Mouse (Mus musculus) duodenum, adult 2 months (tissue): ENCODE data around the gene Vps52. TPM values are rescaled to one million over a fixed set of nuclear protein-coding genes. Genes with fewer than 3 reads are reported as not detected.

Experiments
- polyA plus RNA-seq: library from polyadenylated mRNA; depleted of rRNA; stranded (reverse); fragments of >200 nt; gene quantifications from 2 replicates; pipeline ENCODE4 v1.2.3, GENCODE M21; 2012; ENCODE audit warnings: low replicate concordance; rRNA removed

The Vps52 gene
- 50.7 and 52.9 TPM in 2 replicates for polyA plus RNA-seq

DNA sequence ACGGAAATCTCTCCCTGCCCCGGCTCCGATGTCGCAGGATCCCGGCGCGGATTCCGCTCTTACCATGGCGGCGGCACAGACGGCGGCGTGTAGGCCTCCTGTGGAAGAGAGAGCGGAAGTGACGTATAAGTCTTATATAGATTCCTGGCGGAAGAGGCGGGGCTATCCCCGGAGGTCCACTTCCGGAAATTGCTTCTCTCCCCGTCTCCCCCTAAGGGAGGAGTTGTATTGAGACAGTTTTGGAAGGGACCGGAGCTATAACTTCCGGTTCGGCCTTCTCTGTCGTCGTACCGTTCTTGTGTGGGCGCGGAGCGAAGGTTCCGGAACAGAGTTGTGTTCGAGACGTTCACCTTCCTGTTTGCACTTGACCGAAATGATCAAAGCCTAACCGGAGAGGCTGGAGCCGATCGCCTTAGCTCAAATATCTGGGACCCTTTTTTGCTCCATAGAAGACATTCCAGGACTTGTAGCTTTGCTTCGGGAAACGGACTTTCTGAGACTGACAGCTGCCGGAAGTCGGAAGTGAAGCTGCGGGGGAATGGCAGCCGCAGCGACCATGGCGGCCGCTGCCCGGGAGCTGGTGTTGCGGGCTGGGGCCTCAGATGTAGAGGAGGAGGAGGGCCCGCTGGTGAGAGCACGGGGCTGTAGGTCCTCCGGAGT, at the start of gene Vps52, which contains the start of gene Rps18:
Gene Vps52, plus strand, starts transcription at position 258 of the 660 bp plus-strand sequence.
Gene Rps18, minus strand, starts transcription at position 447 of the 660 bp plus-strand sequence.

GRCm38 (mm10) chr17:33909077-33909868, 46.3 kb upstream of the Vps52 start, which contains the start of gene Daxx:
TSS of gene Daxx (plus strand) at chr17:33909414.

DNA sequence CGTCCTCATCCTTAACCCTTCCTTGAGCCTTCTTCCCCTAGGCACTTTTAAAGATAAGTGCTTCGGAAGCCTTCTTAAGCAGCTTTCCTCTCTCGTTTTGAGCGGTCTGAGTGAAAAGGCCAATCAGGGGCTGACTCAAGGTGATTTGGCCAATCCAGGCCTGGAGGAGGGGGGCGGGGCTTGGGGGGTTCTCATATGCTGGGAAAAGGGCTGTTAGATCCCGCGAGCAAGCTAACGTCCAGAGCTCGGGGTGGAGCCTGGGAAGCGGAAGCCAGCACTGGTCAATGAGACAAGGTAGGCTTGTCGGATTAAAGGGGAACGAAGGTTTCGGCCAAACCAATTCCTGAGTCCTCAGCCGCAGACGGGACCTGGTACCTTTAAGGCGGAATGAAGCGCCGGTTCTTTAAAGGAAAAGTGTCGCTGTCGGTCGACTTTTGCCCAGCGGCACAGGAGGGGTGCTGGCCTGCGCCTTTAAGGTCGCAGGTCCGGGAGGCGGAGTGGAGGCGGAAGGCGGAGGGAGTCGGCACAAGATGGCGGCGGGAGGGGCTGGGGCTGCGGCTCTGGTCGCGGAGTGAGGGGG, 39.9 kb upstream of the Vps52 start, which contains the start of the genes Tapbp and Zbtb22:
Gene Tapbp, plus strand, starts transcription at position 229 of the 580 bp plus-strand sequence.
Gene Zbtb22, plus strand, starts transcription at position 234 of the 580 bp plus-strand sequence.

DNA sequence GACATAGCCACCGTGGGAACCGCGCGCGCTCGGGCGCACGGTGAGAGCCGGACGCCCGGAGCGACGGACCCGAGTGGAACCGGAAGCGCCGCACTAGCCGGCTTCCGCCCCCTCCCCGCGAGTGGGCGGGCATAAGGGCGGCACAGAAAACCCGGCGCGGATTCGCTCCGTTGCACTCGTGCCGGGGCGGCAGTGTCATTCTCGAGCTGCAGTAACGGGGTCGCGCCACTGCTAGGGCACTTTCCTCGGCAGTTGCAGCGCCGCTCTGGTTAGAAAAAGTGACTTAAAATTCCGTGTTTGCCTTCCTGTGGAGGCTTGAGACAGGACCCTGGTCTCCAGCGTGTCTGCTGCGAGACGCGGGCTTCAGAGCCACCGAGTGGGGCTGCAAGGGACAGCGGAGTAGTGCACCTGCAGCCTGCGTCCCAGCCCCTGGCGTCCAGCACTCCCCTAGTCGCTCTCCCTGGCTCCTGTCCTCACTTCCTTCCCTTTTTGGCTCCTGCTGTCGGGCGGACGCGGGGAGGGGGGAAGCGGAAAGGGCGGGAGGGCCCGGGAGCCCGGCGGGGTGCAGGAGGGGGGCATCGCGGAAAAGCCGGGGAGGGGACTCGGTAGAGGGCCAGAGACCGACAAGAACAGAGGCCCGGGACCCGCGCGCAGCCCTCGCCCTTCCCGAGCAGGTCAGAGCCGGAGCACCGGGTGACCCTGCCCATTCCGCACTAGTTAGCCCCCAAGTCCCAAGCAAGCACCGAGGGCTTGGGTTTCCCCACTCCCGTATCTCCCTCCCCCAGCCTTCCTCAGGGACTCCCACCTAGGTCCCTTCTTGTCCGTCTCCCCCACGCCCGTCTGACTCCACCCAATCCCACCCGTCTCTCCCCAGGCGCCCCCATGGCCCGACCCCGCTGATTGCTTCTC, 26.0 kb upstream of the Vps52 start, which contains the start of gene Rgl2:
Gene Rgl2, plus strand, starts transcription at position 173 of the 909 bp plus-strand sequence.

GRCm38 (mm10) chr17:33940206-33940805, 15.3 kb upstream of the Vps52 start, which contains the start of the genes Pfdn6 and Wdr46:
TSS of gene Pfdn6 (minus strand) at chr17:33940343.
TSS of gene Wdr46 (plus strand) at chr17:33940660.

DNA sequence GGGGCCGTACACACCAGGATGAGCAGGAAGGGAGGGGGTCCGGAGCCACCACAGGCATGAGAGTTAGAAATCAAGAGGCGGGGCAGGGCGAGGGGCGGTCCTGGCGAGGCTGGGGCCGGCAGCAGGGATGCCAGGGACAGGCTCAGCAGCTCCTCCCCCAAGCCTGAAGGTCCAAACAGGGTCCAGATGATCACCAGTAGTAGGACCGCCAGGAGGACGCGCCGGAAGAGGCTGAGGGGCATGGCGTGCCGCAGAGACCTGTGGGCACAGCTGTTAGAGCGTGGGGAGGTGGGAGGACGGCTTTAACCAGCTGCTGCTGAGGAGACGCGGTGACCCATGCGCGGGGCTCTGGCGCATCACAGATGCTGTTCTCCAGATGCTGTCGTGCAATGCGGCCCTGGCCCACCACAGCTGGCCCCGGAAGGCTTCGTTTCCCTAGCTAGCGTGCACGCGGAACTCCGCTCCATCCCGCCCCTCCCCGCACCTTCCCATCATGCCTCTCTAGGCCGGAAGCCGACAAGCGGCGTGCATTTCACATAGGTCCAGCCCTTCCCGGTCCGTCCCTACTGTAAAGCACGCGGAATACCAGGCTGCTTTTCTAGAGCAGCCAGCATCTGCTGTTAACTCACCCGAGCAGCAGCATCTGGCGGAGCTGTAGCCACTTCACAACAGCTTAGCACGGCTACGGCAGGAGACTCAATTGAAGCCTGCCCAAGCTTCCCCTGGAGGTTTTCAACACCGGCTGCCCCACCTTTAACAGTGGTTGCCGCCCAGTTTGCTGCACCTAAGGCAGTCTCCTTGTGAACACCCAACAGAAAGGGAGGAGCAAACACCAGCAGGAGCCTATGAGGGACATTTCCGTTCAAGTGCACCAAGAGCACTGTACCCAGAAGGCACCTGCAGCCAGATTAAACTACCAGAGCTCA, 4.3 kb upstream of the Vps52 start, which contains the start of gene B3galt4:
Gene B3galt4, minus strand, starts transcription at position 468 of the 926 bp plus-strand sequence.

DNA sequence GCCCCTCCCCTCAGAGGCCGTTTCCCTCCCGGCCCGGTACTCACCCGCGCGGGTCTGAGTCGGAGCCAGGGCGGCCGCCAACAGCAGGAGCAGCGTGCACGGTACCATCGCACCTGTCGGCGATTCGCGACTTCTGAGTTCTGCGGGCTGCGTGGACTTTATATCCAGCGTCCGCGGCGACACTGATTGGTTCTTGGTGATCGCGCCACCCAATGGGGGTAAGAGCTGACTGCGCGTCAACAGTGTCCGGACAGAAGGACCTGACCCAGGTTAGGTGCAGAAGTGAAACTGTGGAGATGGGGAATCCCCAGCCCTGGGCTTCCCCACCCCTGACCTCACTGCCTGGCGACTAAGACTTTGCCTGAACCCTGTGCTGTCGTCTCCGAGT, 44.5 kb downstream of the Vps52 start, which contains the start of gene H2-K1:
Gene H2-K1, minus strand, starts transcription at position 198 of the 388 bp plus-strand sequence.

Other genes starting within 250 kb of the Vps52 start
- 51.8 and 80.7 TPM in 2 replicates for gene March2, start 237.1 kb upstream of the Vps52 start, polyA plus RNA-seq
- gene Rab11b, start 195.3 kb upstream of the Vps52 start, polyA plus RNA-seq = 313 and 378 TPM in 2 replicates
- gene Angptl4, start 174.0 kb upstream of the Vps52 start, polyA plus RNA-seq = 30.9 and 75.7 TPM in 2 replicates
- gene Kank3, start 145.3 kb upstream of the Vps52 start, polyA plus RNA-seq = 13.8 and 18.4 TPM in 2 replicates
- gene Rps28, start 131.2 kb upstream of the Vps52 start, polyA plus RNA-seq = 251 and 364 TPM in 2 replicates
- gene Ndufa7, start 131.2 kb upstream of the Vps52 start, polyA plus RNA-seq = 339 and 519 TPM in 2 replicates
- gene Cd320, start 112.7 kb upstream of the Vps52 start, polyA plus RNA-seq = 18.6 and 19.9 TPM in 2 replicates
- gene Gm7029, start 82.0 kb upstream of the Vps52 start, polyA plus RNA-seq = not detected in 2 replicates
- gene Kifc1, start 65.2 kb upstream of the Vps52 start, polyA plus RNA-seq = 7.3 and 8.5 TPM in 2 replicates
- 0.24 TPM in 1 of 2 replicates, not detected in the other for gene Platr17, start 50.7 kb upstream of the Vps52 start, polyA plus RNA-seq
- gene Daxx, start 46.4 kb upstream of the Vps52 start, polyA plus RNA-seq = 42.4 and 47.2 TPM in 2 replicates
- 220 and 430 TPM in 2 replicates for gene Tapbp, start 39.9 kb upstream of the Vps52 start, polyA plus RNA-seq
- 65.9 and 84.1 TPM in 2 replicates for gene Zbtb22, start 39.9 kb upstream of the Vps52 start, polyA plus RNA-seq
- 88.3 and 111 TPM in 2 replicates for gene Rgl2, start 26.3 kb upstream of the Vps52 start, polyA plus RNA-seq
- gene Pfdn6, start 15.5 kb upstream of the Vps52 start, polyA plus RNA-seq = 6.1 and 14.4 TPM in 2 replicates
- 10.8 and 15.6 TPM in 2 replicates for gene Wdr46, start 15.2 kb upstream of the Vps52 start, polyA plus RNA-seq
- 27.8 and 35.0 TPM in 2 replicates for gene B3galt4, start 4.3 kb upstream of the Vps52 start, polyA plus RNA-seq
- 196 and 219 TPM in 2 replicates for gene Rps18, start 189 bp downstream of the Vps52 start, polyA plus RNA-seq
- 4,063 and 9,745 TPM in 2 replicates for gene H2-K1, start 44.5 kb downstream of the Vps52 start, polyA plus RNA-seq
- 22.1 and 26.1 TPM in 2 replicates for gene Ring1, start 68.9 kb downstream of the Vps52 start, polyA plus RNA-seq
- 73.6 and 117 TPM in 2 replicates for gene H2-Ke6, start 72.2 kb downstream of the Vps52 start, polyA plus RNA-seq
- 161 and 163 TPM in 2 replicates for gene Slc39a7, start 75.9 kb downstream of the Vps52 start, polyA plus RNA-seq
- 73.7 and 88.7 TPM in 2 replicates for gene Rxrb, start 76.0 kb downstream of the Vps52 start, polyA plus RNA-seq
- 1.3 and 6.3 TPM in 2 replicates for gene Col11a2, start 83.6 kb downstream of the Vps52 start, polyA plus RNA-seq
- gene H2-Oa, start 136.5 kb downstream of the Vps52 start, polyA plus RNA-seq = 4.6 and 11.9 TPM in 2 replicates
- gene H2-DMa, start 163.7 kb downstream of the Vps52 start, polyA plus RNA-seq = 40.9 and 173 TPM in 2 replicates
- gene Brd2, start 166.8 kb downstream of the Vps52 start, polyA plus RNA-seq = 84.7 and 92.1 TPM in 2 replicates
- 4.5 and 16.7 TPM in 2 replicates for gene H2-DMb2, start 187.5 kb downstream of the Vps52 start, polyA plus RNA-seq
- 52.9 and 337 TPM in 2 replicates for gene H2-DMb1, start 197.3 kb downstream of the Vps52 start, polyA plus RNA-seq
- gene Tap1, start 231.7 kb downstream of the Vps52 start, polyA plus RNA-seq = 53.8 and 96.5 TPM in 2 replicates
- 114 and 217 TPM in 2 replicates for gene Psmb9, start 232.0 kb downstream of the Vps52 start, polyA plus RNA-seq
- gene Psmb8, start 241.9 kb downstream of the Vps52 start, polyA plus RNA-seq = 140 and 253 TPM in 2 replicates
- 39.6 and 83.2 TPM in 2 replicates for gene Tap2, start 247.7 kb downstream of the Vps52 start, polyA plus RNA-seq